Mouse (Mus musculus): ENCODE results near the gene Dok5. TPM values are rescaled to one million over a fixed set of nuclear protein-coding genes. Genes with fewer than 3 reads are reported as not detected.

Gene Dok5
- total RNA-seq, 4 experiments from 2014 or later: 0.86 to 2.9 (median 2.3) TPM

DNA sequence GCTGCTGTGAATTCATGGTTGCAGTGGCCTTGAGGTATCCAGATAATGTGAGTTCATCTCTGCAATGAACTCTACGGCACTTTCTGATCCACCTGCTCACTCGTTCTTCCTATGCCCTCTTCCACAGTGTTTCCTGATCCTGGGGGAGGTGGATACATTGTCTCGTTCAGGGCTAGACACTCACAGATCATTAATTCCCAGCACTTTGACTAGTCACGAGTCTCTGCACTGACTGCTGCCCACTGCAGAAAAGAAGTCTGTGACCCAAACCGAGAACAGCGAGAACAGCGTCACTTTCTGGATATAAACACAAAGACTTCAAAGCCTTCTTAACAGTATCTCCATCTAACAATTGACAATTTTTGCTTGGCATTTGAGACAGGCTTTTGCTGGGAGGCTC lies 125.9 kb downstream of the Dok5 start:
- no peak for DNase-seq (ENCODE audit: low spot score in 2 of 2)

- no peak for DNase-seq (ENCODE audit: low spot score in 2 of 2)
Measured at GRCm38 (mm10) chr2:170858640-170859039, 127.0 kb downstream of the Dok5 start.

GRCm38 (mm10) chr2:170860576-170860975 lies 129.0 kb downstream of the Dok5 start:
- DNase-seq (ENCODE audit: low spot score in 2 of 2): no peak

- DNase-seq (ENCODE audit: low spot score in 2 of 2): no peak
Measured at GRCm38 (mm10) chr2:170862799-170863198, 131.2 kb downstream of the Dok5 start.

GRCm38 (mm10) chr2:170863201-170863600 lies 131.6 kb downstream of the Dok5 start:
- DNase-seq (ENCODE audit: low spot score in 2 of 2): no peak

GRCm38 (mm10) chr2:170864043-170864442 lies 132.4 kb downstream of the Dok5 start:
- no peak for DNase-seq (ENCODE audit: low spot score in 2 of 2)

DNA sequence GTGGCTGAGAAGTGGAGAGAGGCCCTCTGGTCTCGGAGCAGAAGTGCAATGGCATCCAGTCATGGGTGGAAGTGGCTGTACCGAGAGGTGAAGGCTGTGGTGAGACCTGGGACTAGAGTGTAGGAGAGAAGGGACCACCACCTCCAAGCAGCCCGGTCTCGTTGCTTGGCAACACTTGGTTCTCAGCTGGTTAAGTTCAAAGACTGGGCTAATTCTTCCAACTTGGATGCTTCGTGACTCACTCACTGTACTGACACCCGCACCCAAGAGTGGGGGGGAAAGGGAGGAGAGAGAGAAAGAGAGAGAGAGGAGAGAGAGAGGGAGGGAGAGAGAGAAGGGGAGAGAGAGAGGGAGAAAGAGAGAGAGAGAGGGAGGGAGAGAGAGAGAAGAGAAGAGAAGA lies 133.2 kb downstream of the Dok5 start:
- DNase-seq (ENCODE audit: low spot score in 2 of 2): no peak

- DNase-seq (ENCODE audit: low spot score in 2 of 2): no peak
Measured at GRCm38 (mm10) chr2:170870566-170870965, 139.0 kb downstream of the Dok5 start.

DNA sequence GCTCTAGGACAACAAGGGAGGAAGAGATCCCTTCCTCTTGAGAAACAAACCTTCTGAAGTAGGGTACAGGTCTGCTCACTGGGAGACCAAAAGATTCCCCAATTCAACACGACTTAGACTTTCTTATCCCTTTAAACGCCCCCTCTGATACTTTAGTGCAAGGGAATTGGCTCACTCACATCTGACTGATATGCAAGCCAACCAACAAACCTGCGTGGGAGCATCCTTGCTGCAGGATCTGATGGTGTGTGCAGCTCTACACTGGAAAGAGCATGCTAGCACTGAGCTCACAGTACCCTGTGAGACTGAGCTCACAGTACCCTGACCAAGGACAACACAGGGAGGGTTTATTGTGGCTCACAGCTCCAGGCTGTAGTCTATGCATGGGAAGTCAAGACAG lies 139.9 kb downstream of the Dok5 start:
- DNase-seq (ENCODE audit: low spot score in 2 of 2): no peak

DNA sequence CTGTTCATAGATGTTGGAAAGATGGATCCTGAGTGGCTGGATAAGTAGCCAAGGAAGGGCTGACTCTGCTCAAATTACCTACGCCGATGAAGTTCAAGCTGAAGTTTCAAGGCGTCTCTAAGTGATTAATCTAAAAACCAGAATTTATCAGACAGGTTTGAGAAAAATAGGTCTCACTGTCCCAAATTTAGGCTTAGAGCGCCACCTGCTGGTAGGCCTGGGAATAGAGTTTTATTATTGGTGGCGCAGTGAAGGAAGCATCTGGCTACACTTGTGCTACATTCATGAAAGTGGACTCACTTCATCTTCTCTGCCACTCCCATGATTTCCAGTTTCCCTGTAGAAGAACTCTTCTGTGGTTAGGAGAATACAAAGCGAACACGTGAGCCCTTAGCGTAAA lies 141.8 kb downstream of the Dok5 start:
- DNase-seq (ENCODE audit: low spot score in 2 of 2): peak; percentile 25 to 33

DNA sequence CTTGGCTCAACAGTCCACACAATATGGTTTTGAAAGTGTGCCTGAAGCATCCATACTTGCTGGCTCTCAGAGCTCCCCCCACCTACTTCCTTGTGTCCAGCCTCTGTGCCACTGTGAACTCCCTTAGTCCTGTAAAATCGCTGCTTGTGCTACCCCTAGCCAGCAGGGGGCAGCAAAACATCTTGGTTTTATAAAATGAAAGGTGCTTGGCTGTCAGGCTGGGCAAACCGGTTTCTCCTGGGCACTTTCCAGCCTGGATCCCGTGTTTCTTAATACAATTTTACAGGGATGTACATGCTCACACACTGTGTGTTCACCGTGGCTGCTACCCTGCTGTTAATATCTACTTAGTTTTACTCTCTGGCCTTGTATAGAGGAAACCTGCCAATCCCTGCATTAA lies 145.9 kb downstream of the Dok5 start:
- peak; percentile 30 for DNase-seq (ENCODE audit: low spot score in 2 of 2)

DNA sequence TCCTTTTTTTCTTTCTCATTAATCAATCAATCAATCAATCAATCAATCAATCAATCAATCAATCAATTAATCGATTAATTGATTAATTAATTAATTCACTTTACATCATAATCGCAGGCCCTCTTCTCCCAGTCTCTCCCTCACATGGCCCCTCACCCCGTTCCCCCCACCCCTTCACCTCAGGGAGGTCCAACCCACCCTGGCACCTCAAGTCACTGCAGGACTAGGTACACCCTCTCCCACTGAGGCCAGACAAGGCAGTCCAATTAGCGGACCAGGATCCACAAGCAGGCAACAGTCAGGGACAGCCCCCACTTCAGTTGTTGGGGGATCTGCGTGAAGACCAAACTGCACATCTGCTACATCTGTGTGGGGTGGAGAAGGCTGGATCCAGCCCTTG lies 146.3 kb downstream of the Dok5 start:
- no peak for DNase-seq (ENCODE audit: low spot score in 2 of 2)

- no peak for DNase-seq (ENCODE audit: low spot score in 2 of 2)
Measured at GRCm38 (mm10) chr2:170884209-170884801, 152.7 kb downstream of the Dok5 start.

DNA sequence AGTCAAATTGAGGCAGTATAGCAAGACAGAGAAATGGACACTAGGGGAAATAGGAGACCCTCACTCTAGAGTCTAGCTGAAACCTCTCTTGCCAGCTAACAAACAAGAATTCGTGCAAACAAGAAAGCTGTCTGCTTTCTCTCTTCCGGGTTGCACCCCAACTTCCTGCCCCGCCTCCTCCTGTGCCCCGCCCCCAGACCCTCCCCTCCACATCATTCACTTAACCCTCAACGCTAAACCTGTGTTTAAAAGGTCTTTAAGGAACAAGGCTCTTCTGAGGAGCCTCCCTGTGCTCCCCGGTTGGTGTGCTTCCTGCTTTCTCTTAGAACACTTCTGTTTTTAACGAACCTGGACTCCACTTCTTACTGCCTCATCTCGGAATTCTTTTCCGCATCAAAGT lies 156.4 kb downstream of the Dok5 start:
- DNase-seq (ENCODE audit: low spot score in 2 of 2): no peak

- no peak for DNase-seq (ENCODE audit: low spot score in 2 of 2)
Measured at GRCm38 (mm10) chr2:170895096-170895495, 163.5 kb downstream of the Dok5 start.

DNA sequence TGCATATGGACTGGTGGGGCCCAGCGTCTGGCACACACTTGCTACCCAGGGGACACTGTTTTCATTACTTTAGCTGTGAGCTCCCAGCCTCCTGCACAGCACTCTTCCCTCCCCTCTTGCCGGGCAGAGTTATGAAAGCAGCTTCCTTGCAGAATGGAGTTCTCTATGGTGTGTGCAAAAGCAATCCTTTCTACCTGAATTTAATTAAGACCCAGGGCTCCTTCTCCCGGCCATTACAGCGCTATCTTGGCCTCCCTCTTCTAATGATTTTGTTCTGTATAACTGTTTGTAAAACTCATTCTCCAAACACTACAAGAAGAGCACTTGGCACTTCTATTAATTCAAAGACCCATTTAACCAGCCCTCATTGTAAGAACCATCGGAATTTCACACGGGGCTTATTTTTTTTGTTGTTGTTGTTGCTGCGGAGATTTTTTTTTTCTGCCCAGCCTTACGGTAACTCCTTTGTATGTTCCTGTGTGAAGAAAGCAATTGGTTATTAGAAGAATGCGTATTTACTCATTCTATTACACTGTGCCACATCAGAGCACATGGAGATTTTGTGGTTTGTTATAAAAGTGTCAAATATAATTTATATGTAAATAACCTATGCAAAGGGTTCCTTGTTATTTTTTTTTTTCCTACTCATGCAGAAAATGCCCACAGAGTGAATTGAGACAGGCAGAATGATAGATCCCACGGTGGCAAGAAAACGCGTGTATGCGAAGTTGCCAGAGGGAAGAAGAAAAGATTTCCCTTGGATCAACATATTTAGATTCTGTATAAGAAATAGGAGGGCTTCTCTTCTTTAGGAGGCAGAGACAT lies 170.8 kb downstream of the Dok5 start:
- no peak for DNase-seq (ENCODE audit: low spot score in 2 of 2)

DNA sequence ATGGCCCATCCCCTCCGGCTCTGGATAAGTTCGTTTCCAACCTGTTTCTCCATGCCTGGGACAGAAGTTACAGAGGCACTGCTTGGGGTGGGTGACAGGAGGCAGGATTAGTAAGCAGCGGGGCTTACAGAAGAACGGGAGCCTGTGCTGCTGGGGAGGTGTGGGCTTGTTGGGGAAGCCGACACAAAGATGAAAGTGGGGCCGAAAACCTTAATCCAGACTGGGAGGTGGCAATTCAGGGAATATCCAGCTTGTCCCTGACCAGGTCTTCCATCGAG lies 171.4 kb downstream of the Dok5 start:
- DNase-seq (ENCODE audit: low spot score in 2 of 2): no peak

DNA sequence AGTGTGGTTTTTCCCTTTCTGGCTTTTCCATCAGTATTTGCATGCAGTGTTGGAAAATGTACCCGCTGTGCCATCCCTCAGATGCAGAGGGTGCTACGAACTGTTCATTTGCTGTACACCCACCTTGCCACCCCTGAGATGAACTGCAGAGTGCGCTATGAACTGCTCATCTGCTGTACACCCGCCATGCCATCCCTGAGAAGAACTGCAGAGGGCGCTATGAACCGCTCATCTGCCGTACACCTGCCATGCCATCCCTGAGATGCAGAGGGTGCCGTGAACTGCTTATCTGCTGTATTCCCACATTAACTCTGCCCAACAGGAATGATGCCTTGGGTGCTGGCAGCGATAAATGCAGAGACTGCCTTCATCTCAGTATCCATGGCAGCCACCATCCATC lies 171.8 kb downstream of the Dok5 start:
- no peak for DNase-seq (ENCODE audit: low spot score in 2 of 2)

DNA sequence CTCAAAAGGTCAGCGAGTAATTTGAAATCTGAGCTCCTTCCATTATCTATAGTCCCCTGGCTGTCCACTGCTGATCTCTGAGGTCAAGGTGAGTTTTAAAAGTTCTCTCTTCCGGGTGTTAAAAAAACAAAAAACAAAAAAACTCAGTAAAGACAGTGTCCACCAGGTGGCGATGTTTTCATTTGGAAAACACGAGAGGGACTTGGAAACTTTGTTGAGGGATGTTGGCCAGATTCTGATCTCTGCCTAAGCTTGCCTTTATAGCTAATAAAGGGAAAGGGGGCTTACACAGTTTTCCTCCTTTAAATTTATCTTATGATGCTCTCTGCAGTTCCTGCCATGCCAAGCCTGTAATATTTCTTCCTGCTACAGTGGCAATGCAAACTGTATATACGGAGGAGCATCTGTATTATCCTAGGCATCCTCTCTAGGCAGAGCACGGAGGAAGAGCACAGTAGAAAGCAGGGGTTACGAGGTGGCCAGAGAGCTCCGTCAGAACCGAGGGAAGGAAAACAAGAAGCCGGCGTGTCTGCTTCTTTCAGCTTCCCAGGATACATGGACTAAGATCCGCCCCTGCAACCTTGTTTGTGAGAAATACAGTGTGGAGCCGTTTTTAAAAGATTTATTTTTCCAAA lies 181.1 kb downstream of the Dok5 start:
- no peak for DNase-seq (ENCODE audit: low spot score in 2 of 2)

GRCm38 (mm10) chr2:170913863-170914262 lies 182.3 kb downstream of the Dok5 start:
- DNase-seq (ENCODE audit: low spot score in 2 of 2): no peak

DNA sequence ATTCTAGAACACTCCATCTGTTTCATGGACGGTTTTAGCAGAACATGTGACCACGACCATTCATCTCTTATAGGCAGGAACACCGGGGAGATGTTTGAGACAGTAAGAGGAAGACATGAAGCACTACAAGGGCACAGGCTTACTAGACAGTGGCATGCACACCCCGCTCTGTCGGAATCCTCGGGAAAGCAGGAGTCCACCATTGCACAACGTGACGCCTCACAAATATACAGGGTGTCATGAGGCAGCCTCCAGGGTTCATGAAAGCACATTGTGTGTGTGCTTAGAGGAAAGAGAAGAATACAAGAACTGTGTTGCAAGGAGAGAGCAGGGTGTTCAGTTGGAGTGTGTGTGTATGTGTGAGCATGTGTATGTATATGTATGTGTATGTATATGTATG lies 184.0 kb downstream of the Dok5 start:
- no peak for DNase-seq (ENCODE audit: low spot score in 2 of 2)

DNA sequence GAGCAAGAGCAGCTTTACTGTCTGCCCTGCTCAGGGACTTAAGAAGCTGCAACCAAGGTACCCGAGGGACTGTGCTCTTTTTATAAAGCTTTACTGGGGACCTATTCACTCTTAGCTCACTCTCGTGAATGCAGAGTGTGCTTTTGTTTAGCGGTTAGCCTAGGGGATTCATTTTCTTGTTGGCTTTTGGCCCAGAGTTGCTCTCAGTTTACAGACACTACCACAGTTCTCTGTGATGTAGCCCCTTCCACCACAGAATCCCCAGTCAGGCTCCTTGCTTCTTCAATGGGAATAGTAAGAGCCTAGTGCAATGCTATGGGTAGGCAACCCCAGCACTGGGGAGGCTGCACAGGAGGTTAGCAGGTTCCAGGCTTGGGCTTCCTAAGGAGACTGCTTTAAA lies 190.7 kb downstream of the Dok5 start:
- DNase-seq (ENCODE audit: low spot score in 2 of 2): no peak

DNA sequence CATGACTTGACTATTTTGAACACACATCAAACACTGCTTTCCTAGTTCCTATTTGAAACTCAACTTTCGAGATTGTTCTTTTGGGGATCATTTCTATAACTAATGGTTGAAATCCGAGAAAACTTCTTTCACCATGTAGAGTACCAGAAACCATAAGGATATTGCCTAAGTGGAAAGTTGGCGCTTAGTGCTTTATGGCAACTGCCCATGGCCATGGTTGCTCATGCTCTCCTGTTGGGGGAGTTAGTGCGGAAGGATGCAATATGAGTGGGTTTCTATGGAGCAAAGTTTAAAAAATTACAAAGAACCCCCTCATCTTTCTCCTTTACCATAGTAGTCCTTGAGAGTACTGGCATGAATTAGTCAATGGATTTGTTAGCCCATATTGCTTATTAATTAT lies 192.5 kb downstream of the Dok5 start:
- DNase-seq (ENCODE audit: low spot score in 2 of 2): no peak
